Mouse (Mus musculus) adrenal gland, postnatal 36 days (tissue): ENCODE data around the gene Dlgap1. TPM values are rescaled to one million over a fixed set of nuclear protein-coding genes. Genes with fewer than 3 reads are reported as not detected.
"Not testable (repeated sequence)": the region's sequence is repeated elsewhere in the genome, so short reads cannot be mapped to it uniquely, and the experiment has no call there.

Experiments used
- DNase-seq, 2 experiments: peaks; one replicate each; pipeline ENCODE4 v3.0.0; 2021; ENCODE audit warnings: mixed read lengths in 1 of 2
- total RNA-seq, 2 experiments: library from RNA; stranded (reverse); gene quantifications; 2 replicates each; pipeline ENCODE4 v1.2.3; 2021

Dlgap1 gene
- total RNA-seq, 2 experiments from 2014 or later = 37.2 to 54.1 TPM

GRCm38 (mm10) chr17:70521971-70522370, 553.1 kb downstream of the Dlgap1 start:
- no peak for DNase-seq

GRCm38 (mm10) chr17:70525990-70526389, 557.1 kb downstream of the Dlgap1 start:
- DNase-seq = no peak

DNA sequence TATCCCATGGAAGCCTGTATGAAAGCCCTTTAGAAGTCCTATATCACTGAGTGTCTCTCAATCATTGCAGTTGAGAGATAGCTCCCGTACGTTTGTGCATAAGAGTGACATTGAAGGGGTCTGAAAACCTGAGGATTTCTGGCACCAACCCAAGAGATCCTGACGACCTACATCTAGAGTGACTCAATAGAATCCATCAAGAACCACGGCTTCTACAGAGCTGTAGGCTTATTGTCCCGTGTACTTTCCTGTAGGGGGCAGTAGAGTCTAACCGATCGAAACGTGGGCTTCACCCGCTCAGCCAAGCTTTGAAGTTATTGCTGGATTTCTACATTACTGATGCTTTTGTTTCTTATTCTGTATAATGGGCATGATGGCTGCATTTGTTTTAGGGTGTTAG, 558.2 kb downstream of the Dlgap1 start:
- DNase-seq = peak; percentile 13 to 25

GRCm38 (mm10) chr17:70528196-70529187, 559.6 kb downstream of the Dlgap1 start:
- no peak for DNase-seq

DNA sequence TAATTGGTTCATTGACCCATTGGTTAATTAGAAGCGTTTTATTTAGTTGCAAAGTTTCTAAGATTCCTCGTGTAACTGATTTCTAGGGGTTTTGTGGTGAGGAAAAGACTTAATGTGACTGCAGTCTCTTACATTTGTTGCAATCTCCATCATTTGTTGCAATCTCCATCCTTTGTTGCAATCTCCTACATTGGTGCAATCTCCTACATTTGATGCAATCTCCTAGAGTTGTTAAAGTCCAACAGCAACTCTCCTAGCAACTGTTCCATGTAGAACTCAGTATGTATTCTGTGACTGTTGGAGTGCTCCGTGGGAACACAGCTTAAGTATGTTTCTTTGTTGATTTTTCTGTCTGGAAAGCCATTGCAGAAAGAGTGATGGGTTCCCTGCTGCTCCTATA, 565.4 kb downstream of the Dlgap1 start:
- DNase-seq = no peak

DNA sequence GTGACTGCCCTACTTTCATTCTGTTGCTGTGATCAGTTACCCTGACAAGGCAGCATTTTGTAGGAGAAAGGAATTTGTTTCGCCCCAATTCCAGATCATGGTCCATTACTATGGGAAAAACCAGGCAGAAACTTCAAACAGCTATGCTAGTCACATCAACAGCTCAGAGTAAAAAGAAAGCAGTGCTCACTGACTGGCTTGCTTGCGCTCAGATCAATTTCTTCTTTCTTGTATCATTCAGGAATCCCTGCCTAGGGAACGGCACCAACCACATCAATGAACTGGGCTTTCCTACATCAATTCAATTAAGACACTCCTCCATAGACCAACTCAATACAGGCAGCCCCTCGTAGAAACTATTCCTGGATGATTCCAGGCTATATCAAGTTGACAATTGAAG, 572.9 kb downstream of the Dlgap1 start:
- DNase-seq = no peak

GRCm38 (mm10) chr17:70550793-70551192, 581.9 kb downstream of the Dlgap1 start:
- no peak for DNase-seq

DNA sequence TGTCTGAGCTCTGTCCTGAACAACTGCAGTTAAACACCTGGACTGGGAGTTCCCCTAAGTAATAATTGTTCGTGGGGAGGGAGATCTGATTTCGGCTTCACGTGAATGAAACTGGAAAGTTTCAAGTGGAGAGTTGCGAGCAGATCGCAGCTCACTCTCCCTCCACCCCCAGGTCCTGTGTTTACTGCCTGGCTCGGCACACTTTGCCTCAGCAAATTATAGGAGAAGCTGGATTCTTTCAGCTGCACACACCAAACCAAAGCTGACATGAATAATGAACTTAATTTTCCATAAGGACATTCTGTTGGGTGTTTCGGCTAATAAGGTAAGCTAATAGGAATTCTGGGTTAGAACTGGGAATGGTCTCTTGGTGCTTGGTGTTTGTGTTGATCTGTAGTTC, 592.7 kb downstream of the Dlgap1 start:
- no peak for DNase-seq

DNA sequence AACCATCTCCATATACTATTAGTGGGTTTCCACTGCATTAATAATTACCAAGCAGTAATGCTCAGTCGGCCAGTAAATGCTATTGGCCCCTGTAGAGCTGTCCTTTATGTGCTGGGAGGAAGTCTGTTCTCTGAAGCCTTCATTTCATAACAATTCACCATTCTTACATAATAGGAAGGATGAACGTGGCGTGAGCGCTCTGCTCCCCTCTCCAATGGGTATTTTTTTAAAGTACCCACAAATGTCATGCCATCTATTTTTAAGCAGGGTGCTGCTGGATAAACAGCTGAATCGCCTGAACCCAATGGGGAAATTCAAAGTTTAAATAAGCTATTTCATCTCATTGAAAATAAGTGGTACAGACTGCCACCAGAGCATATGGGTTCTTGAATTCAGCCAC, 602.0 kb downstream of the Dlgap1 start:
- DNase-seq = no peak

DNA sequence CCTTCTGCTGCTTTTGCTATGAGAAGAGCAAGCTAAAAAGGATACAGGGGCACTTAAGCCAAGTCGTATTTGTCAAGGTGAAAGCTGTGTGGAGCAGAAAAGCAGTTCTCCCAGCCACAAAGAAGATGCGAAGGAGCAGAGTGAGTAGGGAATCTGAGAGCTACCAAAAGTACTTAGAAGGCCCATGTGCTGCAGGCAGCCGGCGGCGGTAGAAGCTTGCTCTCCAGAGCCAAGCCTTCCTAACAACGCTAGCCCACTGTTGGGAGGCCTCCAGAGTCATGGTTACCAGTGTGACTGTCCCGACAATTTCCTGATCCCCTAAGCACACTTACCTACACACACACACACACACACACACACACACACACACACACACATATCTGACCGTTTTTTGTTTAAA, 614.2 kb downstream of the Dlgap1 start:
- no peak for DNase-seq

DNA sequence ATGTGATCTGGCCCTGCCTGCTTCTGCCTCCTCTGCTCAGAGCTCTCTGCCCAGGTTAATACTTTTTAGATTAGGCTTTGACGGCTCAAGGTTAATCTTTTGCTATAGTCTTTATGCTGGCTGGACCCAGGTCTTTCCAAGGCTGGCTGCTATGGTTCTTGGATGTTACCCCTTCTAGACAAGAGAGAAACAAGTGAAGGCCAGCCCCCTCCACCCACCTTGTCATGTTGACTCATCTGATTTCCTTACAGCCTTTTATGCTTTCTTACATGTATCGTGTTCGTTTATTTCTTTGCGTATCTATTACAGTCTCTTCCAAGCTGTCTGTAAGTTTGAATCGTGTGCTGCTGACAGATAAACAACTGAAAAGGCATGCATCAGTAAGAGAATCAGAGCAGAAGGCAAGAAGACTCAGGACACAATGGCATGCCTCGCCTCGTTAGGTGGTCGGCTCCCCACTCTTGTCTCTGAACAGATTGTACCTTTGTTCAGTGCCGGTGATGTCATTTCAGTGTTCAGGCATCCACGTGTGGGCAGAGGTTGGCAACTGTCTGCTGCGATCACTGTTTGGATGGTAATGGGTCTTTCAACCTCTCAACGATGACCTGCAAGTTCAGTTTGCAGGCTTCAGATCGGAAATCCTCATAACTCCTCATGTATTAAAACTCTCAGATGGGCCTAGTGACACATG, 618.0 kb downstream of the Dlgap1 start:
- DNase-seq = no peak

GRCm38 (mm10) chr17:70587975-70588630, 619.2 kb downstream of the Dlgap1 start:
- DNase-seq = not testable (repeated sequence)

DNA sequence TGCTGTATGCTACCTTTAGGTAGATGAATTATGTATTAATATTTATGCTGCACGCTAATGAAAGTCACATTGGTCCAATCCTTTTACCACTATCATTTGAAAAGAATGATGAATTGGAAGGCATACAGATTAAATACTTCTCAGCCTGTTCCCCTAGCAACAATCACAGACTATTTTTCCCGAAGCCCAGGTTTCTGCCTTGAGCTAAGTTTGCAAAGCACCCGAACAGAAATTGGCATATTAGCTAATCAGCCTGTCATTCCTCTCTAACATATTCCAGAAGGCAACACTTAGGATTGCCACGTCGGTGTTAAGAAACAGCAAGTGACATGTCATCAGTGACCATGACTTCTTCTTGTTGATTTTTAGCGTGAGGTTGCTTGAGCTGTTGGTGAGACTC, 619.8 kb downstream of the Dlgap1 start:
- DNase-seq = no peak

DNA sequence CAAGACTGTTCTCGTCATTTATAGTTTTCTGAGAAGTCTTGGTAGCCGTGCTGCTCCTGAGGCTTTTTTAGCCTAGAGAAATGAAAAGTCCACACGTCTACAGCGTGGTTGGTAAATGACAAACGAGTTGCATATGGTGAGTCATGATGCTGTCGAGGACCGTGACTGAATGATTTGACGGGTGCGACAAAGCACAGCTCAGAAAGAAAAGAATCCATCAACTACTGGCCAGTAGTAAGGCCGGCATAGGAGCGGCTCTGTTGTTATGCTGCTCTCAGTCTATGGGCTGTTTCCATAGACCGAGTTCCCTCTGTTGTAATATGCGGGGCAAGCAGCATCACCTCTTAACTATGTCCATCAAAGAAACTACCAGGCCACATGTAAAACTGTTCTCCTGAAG, 620.3 kb downstream of the Dlgap1 start:
- no peak for DNase-seq

DNA sequence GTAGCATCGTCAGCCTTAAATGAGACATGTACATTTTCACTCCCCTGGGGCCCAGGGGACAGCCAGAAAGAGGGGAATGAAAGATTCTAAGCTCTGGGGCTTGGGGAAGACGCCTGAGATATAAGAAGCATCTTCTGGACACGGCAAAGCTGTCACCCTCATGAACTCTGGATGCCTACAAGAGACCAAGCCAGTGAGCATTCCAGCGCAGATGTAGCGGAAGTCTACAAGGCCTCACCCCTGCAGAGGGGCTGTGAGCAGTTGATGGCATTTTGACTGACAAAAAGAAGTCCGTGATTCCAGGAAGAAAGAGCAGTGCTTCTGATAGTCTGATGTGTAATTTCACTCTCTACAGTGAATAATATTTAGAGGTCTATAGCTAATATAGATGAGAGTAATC, 621.6 kb downstream of the Dlgap1 start:
- no peak for DNase-seq

- no peak for DNase-seq
Observed at GRCm38 (mm10) chr17:70594277-70594676, 625.4 kb downstream of the Dlgap1 start.

- no peak for DNase-seq
Observed at GRCm38 (mm10) chr17:70596326-70596725, 627.5 kb downstream of the Dlgap1 start.

DNA sequence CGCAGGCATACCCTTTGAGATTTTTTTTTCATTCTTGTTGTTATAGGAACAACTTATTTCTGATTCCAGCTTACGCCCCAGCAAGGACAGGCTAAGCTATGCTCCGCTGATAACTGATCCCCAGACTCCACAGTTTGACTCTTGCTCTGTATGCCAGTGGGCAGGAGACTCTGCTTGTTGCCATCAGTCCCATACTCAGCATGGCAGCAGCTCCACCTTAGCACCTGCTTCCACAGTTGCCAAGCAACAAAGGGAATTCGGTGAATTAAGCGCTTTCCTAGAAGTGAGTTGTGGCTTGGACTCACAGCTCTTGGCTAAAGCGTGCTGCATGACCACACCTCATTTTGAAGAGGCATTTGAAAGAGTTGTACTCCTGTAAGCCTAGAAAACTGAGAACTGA, 631.6 kb downstream of the Dlgap1 start:
- DNase-seq = no peak

GRCm38 (mm10) chr17:70602051-70602450, 633.2 kb downstream of the Dlgap1 start:
- no peak for DNase-seq

GRCm38 (mm10) chr17:70605659-70606058, 636.8 kb downstream of the Dlgap1 start:
- no peak for DNase-seq

GRCm38 (mm10) chr17:70612171-70612570, 643.3 kb downstream of the Dlgap1 start:
- DNase-seq = no peak

DNA sequence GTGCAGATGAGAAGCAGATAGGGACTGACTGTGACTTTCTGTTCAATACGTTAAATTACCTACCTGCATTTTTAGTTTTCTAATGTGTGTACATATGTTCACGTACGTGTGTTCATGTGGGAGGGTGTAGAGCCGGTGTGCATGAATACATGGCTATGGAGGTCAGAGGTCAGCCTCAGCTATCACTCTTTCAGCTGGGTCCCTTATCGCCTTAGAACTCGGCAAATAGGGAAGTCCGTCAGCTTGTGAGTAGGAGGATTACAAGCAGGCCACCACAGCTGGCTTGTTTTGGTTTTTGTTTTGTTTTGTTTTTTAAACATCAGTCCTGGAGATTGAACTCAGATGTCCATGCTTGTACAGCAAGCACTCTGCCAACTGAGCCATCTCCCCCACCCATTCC, 645.0 kb downstream of the Dlgap1 start:
- no peak for DNase-seq
